Mouse (Mus musculus) adipocyte (in vitro differentiated cells): Measurements from ENCODE around the gene Bag2.

ENCODE experiments used
- DNase-seq: peaks from one replicate; pipeline ENCODE4 v3.0.0-alpha.2; 2016; ENCODE audit warnings: low spot score

Gene Bag2

DNA sequence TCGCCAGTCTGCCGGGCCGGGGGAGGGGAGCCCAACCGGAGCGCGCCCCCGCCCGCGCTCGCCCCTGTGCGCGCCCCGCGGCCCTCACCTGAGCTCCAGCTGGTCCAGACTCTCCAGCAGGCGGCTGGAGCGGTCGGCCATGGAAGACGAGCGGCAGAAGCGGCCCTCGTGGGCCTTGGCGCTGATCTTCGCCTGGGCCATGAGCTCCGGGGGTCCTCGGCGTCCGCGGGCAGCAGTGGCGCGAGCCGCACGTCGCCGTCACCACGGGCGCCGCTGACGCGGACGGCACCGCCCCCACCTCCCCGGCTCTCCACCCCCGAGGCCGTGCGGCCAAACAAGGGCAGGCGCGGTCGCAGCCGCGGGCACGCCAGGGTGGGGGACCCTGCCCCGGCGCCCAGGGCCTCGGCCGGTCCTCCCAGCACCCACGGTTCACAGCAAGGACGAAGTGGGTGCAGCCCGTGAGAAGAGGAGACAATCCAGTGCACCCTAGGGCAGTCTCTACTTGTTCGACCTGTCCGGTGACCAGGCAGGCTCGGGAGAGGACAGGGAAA lies at the start of gene Bag2:
Bag2 (minus strand) TSS at position 305 of the 551 bp plus-strand sequence.
- DNase-seq = peak; percentile 36

DNA sequence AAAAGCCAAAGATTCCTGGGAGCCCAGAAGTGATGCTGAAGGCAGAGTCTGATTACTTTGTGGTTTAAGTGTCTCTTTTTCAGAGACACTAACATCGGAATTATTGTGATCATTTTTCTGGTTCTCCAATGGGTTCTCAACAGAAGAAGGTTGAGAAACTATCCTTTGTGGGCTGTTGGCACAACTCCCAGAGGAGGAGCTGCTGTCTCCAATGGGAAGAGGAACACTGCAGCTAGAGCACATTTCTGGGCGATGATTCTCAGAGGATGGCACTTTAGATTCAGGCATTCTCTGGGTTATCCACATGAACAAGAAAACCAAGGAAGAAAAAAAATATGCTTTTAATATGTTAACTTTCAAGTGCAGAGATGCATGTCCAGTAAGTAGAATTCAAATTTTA lies 45.7 kb upstream of the Bag2 start:
- peak; percentile 31 for DNase-seq

DNA sequence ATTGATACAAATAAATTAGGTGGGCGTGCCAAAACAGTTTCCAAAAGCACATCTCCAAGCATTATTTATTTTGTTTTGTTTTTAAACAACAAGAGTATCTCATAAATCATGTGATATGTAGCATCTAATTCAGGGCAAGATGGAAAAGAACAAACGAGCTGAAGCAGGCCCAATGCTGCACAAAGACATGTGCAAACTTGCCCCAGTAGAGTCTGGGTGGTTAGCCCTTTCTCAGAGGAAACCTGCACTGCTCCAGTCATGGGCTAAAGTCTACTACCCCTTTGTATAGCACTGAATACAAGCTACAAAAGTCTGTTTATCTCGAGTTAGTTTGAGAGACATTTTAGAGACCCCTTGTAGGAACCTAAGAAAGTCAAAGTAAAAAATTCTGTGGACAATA lies 42.0 kb upstream of the Bag2 start:
- no peak for DNase-seq

DNA sequence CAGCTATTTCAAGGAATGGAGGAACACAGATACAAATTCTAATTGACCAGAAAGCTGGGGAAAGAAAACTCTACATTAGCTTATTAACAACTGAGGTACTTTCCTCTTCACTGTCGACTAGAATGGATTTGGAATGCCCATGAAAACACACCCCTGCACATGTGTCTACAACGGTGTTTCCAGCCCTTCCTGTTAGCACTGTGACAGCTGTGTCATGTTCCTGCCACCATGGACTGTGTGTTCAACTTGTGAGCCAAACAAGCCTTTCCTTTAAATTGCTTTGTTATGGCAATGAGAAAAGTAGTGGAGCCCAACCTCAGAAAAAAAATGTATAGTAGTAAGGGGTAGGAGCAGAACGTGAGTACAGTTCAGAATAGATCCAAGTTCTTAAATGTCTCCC lies 30.9 kb upstream of the Bag2 start:
- no peak for DNase-seq

- no peak for DNase-seq
Measured at GRCm38 (mm10) chr1:33788072-33788471, 30.5 kb upstream of the Bag2 start.

GRCm38 (mm10) chr1:33784561-33784960 lies 27.0 kb upstream of the Bag2 start:
- DNase-seq = no peak

- DNase-seq = no peak
Measured at GRCm38 (mm10) chr1:33776175-33776611, 18.6 kb upstream of the Bag2 start.

- DNase-seq = no peak
Measured at GRCm38 (mm10) chr1:33772106-33772505, 14.5 kb upstream of the Bag2 start.

DNA sequence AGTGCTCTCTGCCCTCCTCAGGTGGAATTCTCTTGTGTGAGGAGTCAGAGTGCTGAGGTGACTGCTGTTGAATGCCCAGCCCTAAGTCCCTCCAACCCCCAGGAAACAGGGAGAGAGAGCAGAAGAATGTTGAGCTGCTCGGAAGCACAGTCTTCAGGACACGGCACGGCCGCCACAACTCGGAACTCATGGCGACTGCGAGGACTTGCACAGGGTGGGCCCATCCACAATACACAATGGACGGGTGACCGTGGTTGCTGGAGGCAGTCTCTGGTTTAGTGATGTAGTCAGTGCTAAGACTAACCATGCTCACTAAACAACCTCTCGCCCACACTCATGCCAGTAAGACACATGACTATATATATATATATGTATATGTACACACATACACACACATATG lies 14.0 kb upstream of the Bag2 start:
- DNase-seq = no peak

DNA sequence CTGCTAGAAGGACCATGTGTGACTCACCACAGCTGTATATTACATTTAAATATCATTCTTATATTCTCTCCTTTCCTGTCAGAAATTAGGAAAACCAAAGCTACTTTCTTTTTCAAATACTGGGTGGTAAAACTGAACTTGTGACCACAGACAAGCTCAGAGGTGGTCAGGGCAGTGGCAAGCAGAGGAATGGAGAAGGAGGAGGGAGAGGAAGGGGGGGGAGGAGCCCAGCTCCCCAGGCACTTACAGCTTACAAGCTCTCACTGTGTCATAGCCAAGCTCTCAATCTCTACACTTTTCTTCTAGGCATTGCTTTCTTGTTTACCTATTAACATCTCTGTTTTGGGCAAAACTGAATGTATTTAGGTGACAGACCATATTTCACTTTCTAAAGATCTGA lies 11.2 kb upstream of the Bag2 start:
- peak; percentile 16 for DNase-seq

GRCm38 (mm10) chr1:33768091-33768787 lies 10.6 kb upstream of the Bag2 start:
- peak; percentile 66 for DNase-seq

- no peak for DNase-seq
Measured at GRCm38 (mm10) chr1:33766520-33767508, 9.2 kb upstream of the Bag2 start.

DNA sequence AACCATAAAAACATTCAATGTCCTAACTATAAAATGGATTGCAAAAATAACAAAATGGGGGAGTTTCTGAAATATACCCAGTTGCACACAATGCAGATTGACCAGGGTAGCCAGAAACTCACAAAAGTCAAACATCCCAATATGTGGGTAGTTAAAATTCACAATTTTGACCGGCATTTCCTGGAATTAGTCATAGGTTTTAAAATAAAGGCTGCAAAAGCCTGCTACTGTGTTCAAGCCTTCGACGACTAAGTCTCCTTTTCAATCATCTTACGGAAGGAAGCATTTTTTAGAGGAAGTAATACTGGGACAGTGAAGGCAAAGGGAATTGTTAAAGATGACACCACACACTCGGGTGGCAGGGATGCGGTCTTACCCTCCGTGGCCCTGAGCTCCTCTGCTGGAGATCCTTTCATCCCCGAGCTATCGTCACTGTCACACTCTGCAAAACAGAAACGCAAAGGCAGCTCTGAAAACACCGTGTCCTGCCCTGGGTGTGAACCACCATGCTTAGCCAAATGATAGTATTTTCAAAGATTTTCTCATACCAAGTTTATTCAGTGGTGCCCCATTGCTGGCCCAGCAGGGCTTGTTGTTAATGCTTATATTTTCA lies 8.0 kb upstream of the Bag2 start:
- no peak for DNase-seq

DNA sequence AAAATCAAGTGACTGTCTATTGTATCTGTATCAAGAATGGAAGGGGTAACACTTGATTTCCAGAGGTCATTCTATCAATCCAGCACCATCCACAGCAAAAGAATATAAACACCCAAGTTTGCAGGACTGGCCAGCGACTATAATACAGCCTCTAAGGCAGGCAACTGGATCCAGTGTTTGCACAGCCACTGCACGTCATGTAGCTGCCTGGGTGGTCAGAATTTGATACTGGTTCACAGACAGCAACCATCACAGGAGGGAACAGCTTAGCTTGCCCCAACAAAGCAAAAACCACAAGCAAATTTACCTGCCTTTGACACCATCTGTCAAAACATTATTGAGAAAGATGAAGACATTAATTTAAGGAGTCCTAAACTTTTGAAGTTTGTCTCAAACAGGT lies 6.2 kb upstream of the Bag2 start:
- no peak for DNase-seq

DNA sequence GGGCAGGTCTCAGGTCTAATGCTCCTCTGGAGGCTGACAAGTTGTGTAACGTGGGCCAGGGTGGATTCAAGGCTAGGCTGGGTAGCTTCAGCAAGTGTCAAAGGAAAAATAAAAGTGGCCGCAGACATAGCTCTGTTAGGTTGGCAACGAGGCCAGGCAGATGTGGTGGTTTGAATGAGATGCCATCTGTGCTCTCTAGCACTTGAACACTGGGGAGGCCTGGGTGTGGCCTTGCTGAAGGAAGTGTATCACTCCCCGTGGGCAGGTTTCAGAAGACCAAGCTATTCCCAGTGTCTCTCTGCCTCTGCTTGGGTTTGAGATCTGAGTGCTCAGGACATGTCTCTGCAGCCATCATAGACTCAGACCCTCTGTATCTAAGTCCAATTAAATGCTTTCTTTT lies 893 bp upstream of the Bag2 start:
- DNase-seq = no peak

DNA sequence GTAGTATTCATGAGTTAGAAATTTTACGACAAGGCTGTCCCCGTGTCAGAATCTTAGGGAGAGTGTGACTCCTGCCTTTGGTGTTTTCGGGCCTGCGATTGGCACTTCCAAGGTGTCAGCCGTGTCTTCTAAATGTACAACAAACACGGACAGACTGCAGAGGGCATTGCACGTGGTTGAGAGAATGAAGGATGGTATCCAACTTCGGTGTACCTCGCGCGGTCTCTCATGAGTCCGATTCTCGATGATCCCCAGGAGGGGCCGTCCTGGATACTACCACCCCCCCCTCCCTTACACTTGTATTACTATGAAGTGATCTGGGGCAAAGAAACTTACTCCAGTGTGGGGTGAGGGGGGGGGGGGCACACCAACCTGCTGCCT lies 572 bp downstream of the Bag2 start:
- DNase-seq = no peak

GRCm38 (mm10) chr1:33756258-33757032 lies 1.1 kb downstream of the Bag2 start:
- peak; percentile 43 for DNase-seq

GRCm38 (mm10) chr1:33755799-33756198 lies 1.8 kb downstream of the Bag2 start:
- no peak for DNase-seq

- DNase-seq = no peak
Measured at GRCm38 (mm10) chr1:33754965-33755735, 2.4 kb downstream of the Bag2 start.

DNA sequence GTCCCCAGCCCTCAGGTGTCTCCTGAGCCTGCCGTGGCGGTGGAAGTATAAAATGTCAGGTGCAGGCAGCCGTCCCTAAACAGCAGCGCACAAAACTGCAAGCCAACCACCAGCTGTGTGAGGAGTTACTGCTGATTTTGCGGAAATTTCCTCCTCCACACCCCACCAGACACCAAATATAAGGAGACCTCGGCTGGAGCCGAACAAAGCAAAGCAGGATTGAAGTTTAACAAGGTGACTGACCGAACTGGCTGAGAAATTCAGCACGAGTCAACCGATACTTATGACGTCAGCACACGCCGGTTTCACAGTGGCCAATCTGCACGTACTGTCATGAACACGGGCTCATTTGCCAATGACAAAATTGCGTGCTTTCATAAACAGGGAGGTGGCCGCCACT lies 3.5 kb downstream of the Bag2 start:
- no peak for DNase-seq

GRCm38 (mm10) chr1:33751283-33751682 lies 6.3 kb downstream of the Bag2 start:
- no peak for DNase-seq
